Mouse (Mus musculus): ENCODE measurements around the gene Ptgs2. TPM values are rescaled to one million over a fixed set of nuclear protein-coding genes. Genes with fewer than 3 reads are reported as not detected.

Ptgs2 gene
- polyA plus RNA-seq, 1 experiment from 2014 or later = 0.03 TPM

DNA sequence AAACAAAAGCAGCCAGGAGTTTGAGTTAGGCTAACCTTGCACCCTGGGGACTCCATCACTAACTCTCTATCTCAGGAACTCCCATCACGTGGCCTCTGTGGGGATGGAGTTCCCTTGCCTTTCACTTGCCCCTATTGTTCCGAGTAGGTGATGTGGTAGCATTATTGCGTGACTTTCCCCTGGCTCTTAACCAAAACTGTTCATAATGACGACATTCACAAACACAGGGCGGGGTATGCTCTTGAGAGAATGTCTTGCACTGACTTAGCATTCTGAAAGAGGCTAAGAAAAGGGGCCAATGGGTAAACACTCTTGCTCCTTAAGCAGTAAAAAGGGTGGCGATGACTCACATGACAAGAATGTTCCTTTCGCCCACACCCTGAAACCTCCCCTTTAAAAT lies 15.5 kb downstream of the Ptgs2 start:
- 74% methylated on average over 7 of the region's 7 CpGs for WGBS
- Histone ChIP-seq H3K27me3 (ENCODE audit: insufficient read depth, poor library complexity, severe bottlenecking) (no peaks in the 10 kb centered on the region), H3K9me3 (no peaks in the 10 kb centered on the region), H3K4me3 (no peak overlapping the region), H3K36me3 (no peaks in the 10 kb centered on the region), H3K27ac (no peak overlapping the region), H3K4me1 (replicated peaks) (no peaks in the 10 kb centered on the region)
- DNase-seq (ENCODE audit: low spot score) = no peak

DNA sequence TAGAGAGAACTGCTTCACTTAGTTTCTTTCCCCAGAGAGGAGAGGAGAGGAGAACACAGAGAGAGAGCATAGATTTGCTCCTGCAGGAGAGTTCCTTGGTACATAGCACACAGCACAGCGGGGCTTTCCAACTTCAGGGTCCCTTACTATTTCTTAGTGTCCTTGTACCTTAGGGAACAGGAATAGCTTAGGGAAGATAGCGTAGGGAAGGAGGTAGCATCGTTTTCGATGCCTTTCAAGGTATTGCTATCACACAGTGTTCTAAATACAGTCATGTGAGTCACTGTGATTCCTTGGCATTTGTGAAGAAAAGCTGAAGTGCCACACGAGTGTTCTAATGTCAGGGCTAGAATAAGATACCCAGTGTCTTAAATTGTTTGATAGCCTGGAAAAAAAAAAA lies 18.5 kb downstream of the Ptgs2 start:
- WGBS = 89% methylated on average over 5 of the region's 5 CpGs
- Histone ChIP-seq H3K36me3 (no peaks in the 10 kb centered on the region), H3K4me3 (no peak overlapping the region), H3K4me1 (replicated peaks) (no peaks in the 10 kb centered on the region), H3K27ac (no peak overlapping the region), H3K9me3 (no peaks in the 10 kb centered on the region), H3K27me3 (ENCODE audit: insufficient read depth, poor library complexity, severe bottlenecking) (no peaks in the 10 kb centered on the region)
- DNase-seq (ENCODE audit: low spot score) = no peak

DNA sequence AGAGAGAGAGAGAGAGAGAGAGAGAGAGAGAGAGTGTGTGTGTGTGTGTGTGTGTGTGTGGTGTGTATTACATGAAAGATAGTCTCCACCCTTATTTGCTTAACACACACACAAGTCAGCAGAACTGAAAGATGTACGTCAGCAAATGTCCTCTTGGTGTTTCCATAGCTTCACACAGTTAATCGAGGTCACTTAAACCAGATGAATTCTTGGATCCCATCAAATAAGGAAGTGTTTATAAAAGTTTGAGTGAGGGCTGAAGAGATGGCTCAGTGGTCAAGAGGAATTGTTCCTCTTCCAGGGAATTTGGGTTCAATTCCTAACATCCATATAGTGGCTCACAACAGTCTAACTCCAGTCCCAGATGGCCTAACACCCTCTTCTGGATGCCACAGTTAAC lies 25.7 kb downstream of the Ptgs2 start:
- Histone ChIP-seq H3K9me3 (no peaks in the 10 kb centered on the region), H3K27ac (no peak overlapping the region), H3K4me1 (replicated peaks) (no peaks in the 10 kb centered on the region), H3K4me3 (no peak overlapping the region), H3K36me3 (no peaks in the 10 kb centered on the region), H3K27me3 (ENCODE audit: insufficient read depth, poor library complexity, severe bottlenecking) (no peaks in the 10 kb centered on the region)
- WGBS = 88% methylated on average over 2 of the region's 2 CpGs
- DNase-seq (ENCODE audit: low spot score) = no peak

DNA sequence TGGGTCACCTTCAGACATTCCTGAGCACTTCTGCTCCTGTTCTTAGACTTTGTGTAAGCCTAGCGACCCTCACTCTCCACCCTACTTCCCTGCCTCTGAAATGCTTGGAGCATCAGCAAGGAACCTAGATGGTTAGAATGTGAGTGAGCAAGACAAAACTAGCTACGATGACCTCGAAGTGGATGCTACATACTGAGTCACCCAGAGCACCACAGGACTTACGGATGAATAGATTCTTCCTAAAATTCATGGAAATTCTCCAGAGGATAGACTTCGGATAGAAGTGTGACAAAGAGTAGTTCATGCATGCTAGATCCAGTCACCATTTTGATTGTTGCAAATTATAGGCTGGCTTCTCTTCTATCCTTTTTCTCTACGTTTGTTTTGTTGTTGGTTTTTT lies 30.2 kb downstream of the Ptgs2 start:
- no peaks in the 10 kb centered on the region for H3K9me3 ChIP-seq
- no peaks in the 10 kb centered on the region for H3K27me3 ChIP-seq (ENCODE audit: insufficient read depth, poor library complexity, severe bottlenecking)
- DNase-seq (ENCODE audit: low spot score) = no peak
- H3K4me3 ChIP-seq = no peak overlapping the region
- no peak overlapping the region for H3K27ac ChIP-seq
- WGBS = 85% methylated on average over 6 of the region's 6 CpGs
- H3K36me3 ChIP-seq = no peaks in the 10 kb centered on the region
- H3K4me1 ChIP-seq (replicated peaks) = no peaks in the 10 kb centered on the region

DNA sequence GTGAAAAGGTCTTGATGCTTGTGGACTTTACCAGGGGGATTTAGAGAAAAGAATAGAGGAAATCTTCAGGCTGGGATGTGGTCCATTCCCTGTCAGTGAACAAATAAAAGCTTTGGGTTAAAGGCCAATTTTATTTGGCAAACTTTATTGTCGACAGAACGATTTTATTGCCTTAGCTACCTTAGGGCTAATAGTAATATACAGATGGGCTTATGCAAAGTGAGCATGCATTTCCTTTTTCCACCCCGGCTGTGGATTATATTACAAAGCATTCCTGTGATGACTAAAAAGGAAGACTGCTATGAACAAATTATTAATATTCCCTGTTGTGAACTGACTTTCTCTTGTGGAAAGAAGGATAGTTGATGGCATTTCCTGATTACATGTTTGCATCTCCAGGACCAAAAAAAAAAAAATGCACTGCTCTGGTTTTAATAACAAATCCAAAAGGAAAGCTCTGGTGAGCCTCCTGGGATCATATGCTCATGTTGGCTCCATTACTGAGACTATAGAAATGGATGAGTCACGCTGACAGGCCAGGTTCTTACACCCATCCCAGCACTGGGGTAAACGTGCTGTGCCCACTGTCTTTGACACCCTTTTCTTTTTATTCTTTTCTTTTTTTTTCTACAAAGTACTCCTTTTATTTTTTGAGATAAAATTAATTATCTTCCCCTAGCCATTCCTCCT lies 30.9 kb downstream of the Ptgs2 start:
- DNase-seq (ENCODE audit: low spot score) = no peak
- WGBS = 83% methylated on average over 5 of the region's 5 CpGs
- no peak overlapping the region for H3K4me3 ChIP-seq

DNA sequence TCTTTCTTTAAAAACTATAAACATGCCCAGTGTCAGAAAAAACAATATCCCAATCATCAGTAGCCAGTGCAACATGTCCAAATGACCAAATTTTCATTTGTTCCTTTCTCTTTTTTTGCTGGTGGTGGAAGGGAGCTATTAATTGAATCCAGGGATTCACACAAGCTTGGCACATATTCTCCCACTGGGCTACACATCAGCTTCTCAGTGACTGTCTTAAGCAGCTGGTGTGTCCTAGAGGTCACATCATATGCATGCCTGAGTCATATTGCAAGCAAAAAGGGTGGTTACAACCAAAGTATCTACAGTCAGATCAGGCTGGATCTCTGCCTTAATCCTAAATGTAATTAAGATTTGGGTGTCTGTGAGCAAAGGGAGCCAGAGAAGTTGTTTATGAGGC lies 35.5 kb downstream of the Ptgs2 start:
- Histone ChIP-seq H3K27me3 (ENCODE audit: insufficient read depth, poor library complexity, severe bottlenecking) (no peaks in the 10 kb centered on the region), H3K27ac (no peak overlapping the region), H3K4me1 (replicated peaks) (no peaks in the 10 kb centered on the region), H3K4me3 (no peak overlapping the region), H3K36me3 (no peaks in the 10 kb centered on the region), H3K9me3 (no peaks in the 10 kb centered on the region)
- DNase-seq (ENCODE audit: low spot score) = no peak

More for the DNA sequence above, 30.9 kb downstream of the Ptgs2 start:
- Histone ChIP-seq H3K9me3 (no peaks in the 10 kb centered on the region), H3K27ac (no peak overlapping the region), H3K4me1 (replicated peaks) (no peaks in the 10 kb centered on the region), H3K27me3 (ENCODE audit: insufficient read depth, poor library complexity, severe bottlenecking) (no peaks in the 10 kb centered on the region), H3K36me3 (no peaks in the 10 kb centered on the region)

DNA sequence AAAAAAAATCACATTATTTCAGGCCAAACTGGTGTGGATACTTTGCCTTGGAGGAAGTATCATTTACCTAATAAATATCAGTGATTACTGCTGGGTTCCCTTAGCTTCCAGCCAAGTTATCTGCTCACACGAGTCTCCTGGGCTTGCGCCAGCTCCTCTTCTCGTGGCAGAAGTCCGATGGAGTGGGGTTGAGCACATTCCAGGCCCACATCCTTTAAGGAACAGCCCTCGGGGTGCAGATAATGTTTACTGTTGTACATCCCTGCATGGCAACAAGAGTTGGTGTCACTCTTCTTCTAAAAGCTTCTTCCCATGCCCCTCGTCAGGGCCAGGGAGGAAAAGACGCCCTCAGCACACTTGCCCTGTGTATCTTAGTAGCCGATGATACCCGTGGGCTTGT lies 39.9 kb downstream of the Ptgs2 start:
- 84% methylated on average over 9 of the region's 9 CpGs for WGBS
- H3K4me3 ChIP-seq = no peak overlapping the region
- H3K4me1 ChIP-seq (replicated peaks) = no peaks in the 10 kb centered on the region
- no peaks in the 10 kb centered on the region for H3K27me3 ChIP-seq (ENCODE audit: insufficient read depth, poor library complexity, severe bottlenecking)
- H3K27ac ChIP-seq = no peak overlapping the region
- H3K36me3 ChIP-seq = no peaks in the 10 kb centered on the region
- no peaks in the 10 kb centered on the region for H3K9me3 ChIP-seq
- no peak for DNase-seq (ENCODE audit: low spot score)

DNA sequence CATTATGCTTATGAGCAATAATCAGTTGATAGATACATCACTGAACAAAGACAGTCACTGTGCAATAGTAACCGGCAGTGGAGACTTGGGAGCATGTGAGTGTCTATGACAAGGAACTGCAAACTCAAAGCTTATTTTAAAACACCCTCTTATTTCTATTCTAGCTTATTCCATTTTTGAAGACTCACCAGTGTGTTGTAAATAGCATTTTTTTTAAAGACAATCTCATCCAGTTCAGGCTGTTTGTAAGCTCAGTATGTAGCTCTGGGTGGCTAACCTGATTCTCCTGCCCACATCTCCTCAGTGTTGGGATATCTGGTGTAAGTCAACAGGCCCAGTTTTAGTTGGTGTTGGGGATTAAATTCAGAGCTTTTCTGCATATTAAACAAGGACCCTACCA lies 42.1 kb downstream of the Ptgs2 start:
- 94% methylated on average over 1 of the region's 1 CpGs for WGBS
- no peak for DNase-seq (ENCODE audit: low spot score)
- Histone ChIP-seq H3K27ac (no peak overlapping the region), H3K9me3 (no peaks in the 10 kb centered on the region), H3K36me3 (no peaks in the 10 kb centered on the region), H3K4me3 (no peak overlapping the region), H3K27me3 (ENCODE audit: insufficient read depth, poor library complexity, severe bottlenecking) (no peaks in the 10 kb centered on the region), H3K4me1 (replicated peaks) (no peaks in the 10 kb centered on the region)

DNA sequence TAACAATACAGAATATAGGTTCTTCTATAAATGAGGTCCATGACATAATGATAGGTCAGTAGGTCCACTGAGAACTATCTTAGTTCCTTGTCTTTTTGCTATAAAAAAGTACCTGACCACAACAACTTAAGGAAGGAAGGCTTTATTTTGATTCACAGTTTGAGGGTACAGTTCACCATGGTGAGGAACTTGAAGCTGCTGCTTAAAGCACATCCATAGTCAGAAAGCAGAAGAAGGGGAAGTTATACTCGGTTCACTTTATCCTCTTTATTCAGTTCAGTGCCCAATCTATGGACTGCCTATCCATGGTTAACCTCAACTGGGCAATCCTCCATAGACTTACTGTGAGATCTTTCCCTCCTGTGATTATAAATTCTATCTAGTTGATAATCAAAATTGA lies 43.7 kb downstream of the Ptgs2 start:
- H3K4me3 ChIP-seq = no peak overlapping the region
- DNase-seq (ENCODE audit: low spot score) = no peak
- H3K36me3 ChIP-seq = no peaks in the 10 kb centered on the region
- WGBS = 75% methylated on average over 1 of the region's 1 CpGs
- no peaks in the 10 kb centered on the region for H3K4me1 ChIP-seq (replicated peaks)
- no peak overlapping the region for H3K27ac ChIP-seq
- H3K9me3 ChIP-seq = no peaks in the 10 kb centered on the region
- no peaks in the 10 kb centered on the region for H3K27me3 ChIP-seq (ENCODE audit: insufficient read depth, poor library complexity, severe bottlenecking)

DNA sequence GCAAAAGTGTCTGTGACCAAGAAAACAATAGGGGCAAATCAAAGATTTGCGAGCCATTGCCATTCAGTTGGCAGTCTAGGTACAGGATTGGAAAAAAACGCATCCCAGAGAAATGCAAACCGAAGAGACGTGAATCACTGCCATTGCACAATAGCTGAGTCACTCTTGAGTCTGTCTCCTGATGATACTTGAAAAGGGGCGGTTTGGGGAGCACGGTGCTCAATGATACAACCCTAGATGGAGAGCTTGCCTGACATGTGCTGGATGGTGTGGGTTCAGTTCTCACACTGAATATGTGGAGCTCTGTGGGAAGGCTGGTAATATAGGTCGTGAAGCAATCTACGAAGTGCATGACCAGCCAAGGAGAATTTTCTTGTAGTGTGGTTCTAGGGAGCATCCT lies 45.2 kb downstream of the Ptgs2 start:
- WGBS = 91% methylated on average over 8 of the region's 8 CpGs
- no peaks in the 10 kb centered on the region for H3K9me3 ChIP-seq
- no peak for DNase-seq (ENCODE audit: low spot score)
- no peak overlapping the region for H3K4me3 ChIP-seq
- no peaks in the 10 kb centered on the region for H3K27me3 ChIP-seq (ENCODE audit: insufficient read depth, poor library complexity, severe bottlenecking)
- H3K36me3 ChIP-seq = no peaks in the 10 kb centered on the region
- no peak overlapping the region for H3K27ac ChIP-seq
- H3K4me1 ChIP-seq (replicated peaks) = no peaks in the 10 kb centered on the region

DNA sequence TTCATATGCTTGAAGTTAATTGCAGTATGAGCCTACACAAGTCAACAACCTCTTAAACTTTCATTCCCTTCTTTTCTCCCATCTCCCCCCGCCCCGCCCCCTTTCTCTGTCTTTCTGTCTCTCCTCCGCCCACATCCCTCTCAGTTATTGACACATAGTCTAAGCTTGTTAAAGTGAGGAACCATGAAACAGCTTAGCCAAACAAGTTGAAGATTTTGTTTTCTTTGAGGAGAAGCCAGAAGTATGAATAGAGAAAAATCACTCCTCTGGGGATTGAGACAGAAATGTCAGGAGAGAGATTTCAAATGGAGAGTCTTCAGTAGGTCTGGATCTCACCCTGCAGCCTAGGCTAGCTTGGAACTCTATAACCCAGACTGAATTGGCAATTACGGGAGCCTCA lies 47.4 kb downstream of the Ptgs2 start:
- 87% methylated on average over 4 of the region's 4 CpGs for WGBS
- H3K4me3 ChIP-seq = no peak overlapping the region
- H3K4me1 ChIP-seq (replicated peaks) = no peaks in the 10 kb centered on the region
- no peaks in the 10 kb centered on the region for H3K9me3 ChIP-seq
- H3K27ac ChIP-seq = no peak overlapping the region
- DNase-seq (ENCODE audit: low spot score) = no peak
- H3K36me3 ChIP-seq = no peaks in the 10 kb centered on the region
- no peaks in the 10 kb centered on the region for H3K27me3 ChIP-seq (ENCODE audit: insufficient read depth, poor library complexity, severe bottlenecking)

DNA sequence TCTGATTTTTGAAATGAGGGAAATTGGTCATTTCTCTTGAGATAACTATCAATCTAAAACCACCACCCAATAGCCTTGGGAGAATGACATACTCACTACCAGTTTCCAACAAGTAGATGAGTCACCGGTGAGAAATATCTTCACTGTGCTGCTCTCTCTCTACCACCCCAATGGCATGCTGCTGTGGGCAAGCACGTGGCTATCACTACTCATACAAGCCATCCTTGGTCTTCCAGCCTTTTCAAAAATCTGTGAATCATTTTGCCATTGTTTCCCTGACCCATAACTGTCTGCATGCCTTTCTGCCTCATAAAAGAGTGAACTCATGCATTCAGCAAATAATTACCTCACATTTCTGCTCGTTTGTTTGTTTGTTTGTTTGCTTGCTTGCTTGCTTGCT lies 51.6 kb downstream of the Ptgs2 start:
- no peaks in the 10 kb centered on the region for H3K27me3 ChIP-seq (ENCODE audit: insufficient read depth, poor library complexity, severe bottlenecking)
- H3K9me3 ChIP-seq = no peaks in the 10 kb centered on the region
- no peak for DNase-seq (ENCODE audit: low spot score)
- H3K36me3 ChIP-seq = no peaks in the 10 kb centered on the region
- H3K4me3 ChIP-seq = no peak overlapping the region
- WGBS = 81% methylated on average over 3 of the region's 3 CpGs
- no peak overlapping the region for H3K27ac ChIP-seq
- no peaks in the 10 kb centered on the region for H3K4me1 ChIP-seq (replicated peaks)

Data from hindbrain, embryonic 10.5 days (tissue).